Mouse (Mus musculus) embryo, embryonic 11.5 days (tissue): Measurements from ENCODE around the gene Mapkap1.

Experiments used
- DNase-seq: peaks from one replicate; pipeline ENCODE4 v3.0.0-alpha.2; 2012; ENCODE audit warnings: low read depth, low spot score

The Mapkap1 gene

GRCm38 (mm10) chr2:34630445-34630844, 223.9 kb downstream of the Mapkap1 start:
- DNase-seq: no peak

GRCm38 (mm10) chr2:34632051-34632450, 225.5 kb downstream of the Mapkap1 start:
- DNase-seq: no peak

- no peak for DNase-seq
Measured at GRCm38 (mm10) chr2:34635249-34636165, 228.9 kb downstream of the Mapkap1 start.

- DNase-seq: peak; percentile 74
Measured at GRCm38 (mm10) chr2:34638955-34639650, 232.5 kb downstream of the Mapkap1 start.

- no peak for DNase-seq
Measured at GRCm38 (mm10) chr2:34639725-34640124, 233.2 kb downstream of the Mapkap1 start.

GRCm38 (mm10) chr2:34642351-34642750, 235.8 kb downstream of the Mapkap1 start:
- no peak for DNase-seq

GRCm38 (mm10) chr2:34644571-34645526, 238.3 kb downstream of the Mapkap1 start:
- DNase-seq: no peak

GRCm38 (mm10) chr2:34645851-34646540, 239.4 kb downstream of the Mapkap1 start:
- DNase-seq: no peak

- no peak for DNase-seq
Measured at GRCm38 (mm10) chr2:34646541-34646865, 239.9 kb downstream of the Mapkap1 start.

- no peak for DNase-seq
Measured at GRCm38 (mm10) chr2:34647410-34647809, 240.8 kb downstream of the Mapkap1 start.

GRCm38 (mm10) chr2:34667820-34668219, 261.2 kb downstream of the Mapkap1 start:
- DNase-seq: no peak

- no peak for DNase-seq
Measured at GRCm38 (mm10) chr2:34668440-34669191, 262.0 kb downstream of the Mapkap1 start.

- DNase-seq: no peak
Measured at GRCm38 (mm10) chr2:34669203-34669746, 262.7 kb downstream of the Mapkap1 start.

GRCm38 (mm10) chr2:34670470-34670869, 263.9 kb downstream of the Mapkap1 start:
- no peak for DNase-seq

- peak; percentile 49 for DNase-seq
Measured at GRCm38 (mm10) chr2:34671385-34672026, 264.9 kb downstream of the Mapkap1 start.

- DNase-seq: no peak
Measured at GRCm38 (mm10) chr2:34673846-34674245, 267.3 kb downstream of the Mapkap1 start.
